Mouse (Mus musculus): ENCODE data around the gene Rasgrf2.

The Rasgrf2 gene

GRCm38 (mm10) chr13:91956474-91956873 lies 175.0 kb downstream of the Rasgrf2 start:
- ATAC-seq (ENCODE audit: insufficient number of reproducible peaks, low FRiP score, low TSS enrichment), result no peak

- ATAC-seq (ENCODE audit: insufficient number of reproducible peaks, low FRiP score, low TSS enrichment), result no peak
Measured at GRCm38 (mm10) chr13:91955646-91956045, 175.8 kb downstream of the Rasgrf2 start.

GRCm38 (mm10) chr13:91955175-91955574 lies 176.3 kb downstream of the Rasgrf2 start:
- no peak for ATAC-seq (ENCODE audit: insufficient number of reproducible peaks, low FRiP score, low TSS enrichment)

GRCm38 (mm10) chr13:91940113-91940512 lies 191.3 kb downstream of the Rasgrf2 start:
- no peak for ATAC-seq (ENCODE audit: insufficient number of reproducible peaks, low FRiP score, low TSS enrichment)

GRCm38 (mm10) chr13:91938826-91939225 lies 192.6 kb downstream of the Rasgrf2 start:
- ATAC-seq (ENCODE audit: insufficient number of reproducible peaks, low FRiP score, low TSS enrichment), result no peak

- no peak for ATAC-seq (ENCODE audit: insufficient number of reproducible peaks, low FRiP score, low TSS enrichment)
Measured at GRCm38 (mm10) chr13:91937232-91937631, 194.2 kb downstream of the Rasgrf2 start.

- ATAC-seq (ENCODE audit: insufficient number of reproducible peaks, low FRiP score, low TSS enrichment), result no peak
Measured at GRCm38 (mm10) chr13:91932122-91932521, 199.3 kb downstream of the Rasgrf2 start.

GRCm38 (mm10) chr13:91929943-91930726 lies 201.3 kb downstream of the Rasgrf2 start:
- ATAC-seq (ENCODE audit: insufficient number of reproducible peaks, low FRiP score, low TSS enrichment), result no peak

- ATAC-seq (ENCODE audit: insufficient number of reproducible peaks, low FRiP score, low TSS enrichment), result no peak
Measured at GRCm38 (mm10) chr13:91928605-91929389, 202.7 kb downstream of the Rasgrf2 start.

- ATAC-seq (ENCODE audit: insufficient number of reproducible peaks, low FRiP score, low TSS enrichment), result no peak
Measured at GRCm38 (mm10) chr13:91921010-91921409, 210.4 kb downstream of the Rasgrf2 start.

- ATAC-seq (ENCODE audit: insufficient number of reproducible peaks, low FRiP score, low TSS enrichment), result no peak
Measured at GRCm38 (mm10) chr13:91918764-91919163, 212.7 kb downstream of the Rasgrf2 start.

GRCm38 (mm10) chr13:91917835-91918234 lies 213.6 kb downstream of the Rasgrf2 start:
- ATAC-seq (ENCODE audit: insufficient number of reproducible peaks, low FRiP score, low TSS enrichment), result no peak

- no peak for ATAC-seq (ENCODE audit: insufficient number of reproducible peaks, low FRiP score, low TSS enrichment)
Measured at GRCm38 (mm10) chr13:91916308-91916707, 215.1 kb downstream of the Rasgrf2 start.

- ATAC-seq (ENCODE audit: insufficient number of reproducible peaks, low FRiP score, low TSS enrichment), result no peak
Measured at GRCm38 (mm10) chr13:91915582-91916239, 215.7 kb downstream of the Rasgrf2 start.

- ATAC-seq (ENCODE audit: insufficient number of reproducible peaks, low FRiP score, low TSS enrichment), result no peak
Measured at GRCm38 (mm10) chr13:91915192-91915581, 216.3 kb downstream of the Rasgrf2 start.

- no peak for ATAC-seq (ENCODE audit: insufficient number of reproducible peaks, low FRiP score, low TSS enrichment)
Measured at GRCm38 (mm10) chr13:91911652-91912051, 219.8 kb downstream of the Rasgrf2 start.

GRCm38 (mm10) chr13:91911211-91911610 lies 220.2 kb downstream of the Rasgrf2 start:
- no peak for ATAC-seq (ENCODE audit: insufficient number of reproducible peaks, low FRiP score, low TSS enrichment)

GRCm38 (mm10) chr13:91908202-91908980 lies 223.1 kb downstream of the Rasgrf2 start:
- ATAC-seq (ENCODE audit: insufficient number of reproducible peaks, low FRiP score, low TSS enrichment), result 0 out of 2 replicates have a peak, but pooled peaks have one; percentile 51

- ATAC-seq (ENCODE audit: insufficient number of reproducible peaks, low FRiP score, low TSS enrichment), result no peak
Measured at GRCm38 (mm10) chr13:91906338-91906737, 225.1 kb downstream of the Rasgrf2 start.

GRCm38 (mm10) chr13:91896476-91896875 lies 235.0 kb downstream of the Rasgrf2 start:
- ATAC-seq (ENCODE audit: insufficient number of reproducible peaks, low FRiP score, low TSS enrichment), result no peak
